Mouse (Mus musculus): ENCODE results near the gene Aldh1l2.
"Not testable (repeated sequence)": the region's sequence is repeated elsewhere in the genome, so short reads cannot be mapped to it uniquely, and the experiment has no call there.

Aldh1l2 gene

DNA sequence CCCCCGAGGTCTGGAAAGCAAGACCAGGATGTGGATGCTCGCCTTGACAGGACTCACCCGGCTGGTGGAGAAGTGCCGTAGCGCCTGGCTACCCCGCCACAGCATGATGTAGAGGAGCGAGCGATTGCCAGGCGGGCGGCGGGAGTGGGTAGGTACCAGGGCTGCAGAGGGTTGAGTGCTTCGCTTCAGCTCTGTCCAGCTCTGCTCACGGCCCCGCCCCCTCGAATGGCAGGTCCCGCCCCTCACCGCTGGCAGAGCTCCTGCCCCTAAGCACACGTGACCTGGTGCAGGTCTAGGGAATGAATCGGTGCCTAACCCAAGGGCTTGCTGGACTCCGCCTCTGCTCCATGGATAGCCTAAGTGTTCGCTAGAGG lies at the start of gene Aldh1l2:
Aldh1l2 (minus strand) TSS at position 231 of the 374 bp plus-strand sequence.
- DNase-seq, result peak; percentile 84 to 91

DNA sequence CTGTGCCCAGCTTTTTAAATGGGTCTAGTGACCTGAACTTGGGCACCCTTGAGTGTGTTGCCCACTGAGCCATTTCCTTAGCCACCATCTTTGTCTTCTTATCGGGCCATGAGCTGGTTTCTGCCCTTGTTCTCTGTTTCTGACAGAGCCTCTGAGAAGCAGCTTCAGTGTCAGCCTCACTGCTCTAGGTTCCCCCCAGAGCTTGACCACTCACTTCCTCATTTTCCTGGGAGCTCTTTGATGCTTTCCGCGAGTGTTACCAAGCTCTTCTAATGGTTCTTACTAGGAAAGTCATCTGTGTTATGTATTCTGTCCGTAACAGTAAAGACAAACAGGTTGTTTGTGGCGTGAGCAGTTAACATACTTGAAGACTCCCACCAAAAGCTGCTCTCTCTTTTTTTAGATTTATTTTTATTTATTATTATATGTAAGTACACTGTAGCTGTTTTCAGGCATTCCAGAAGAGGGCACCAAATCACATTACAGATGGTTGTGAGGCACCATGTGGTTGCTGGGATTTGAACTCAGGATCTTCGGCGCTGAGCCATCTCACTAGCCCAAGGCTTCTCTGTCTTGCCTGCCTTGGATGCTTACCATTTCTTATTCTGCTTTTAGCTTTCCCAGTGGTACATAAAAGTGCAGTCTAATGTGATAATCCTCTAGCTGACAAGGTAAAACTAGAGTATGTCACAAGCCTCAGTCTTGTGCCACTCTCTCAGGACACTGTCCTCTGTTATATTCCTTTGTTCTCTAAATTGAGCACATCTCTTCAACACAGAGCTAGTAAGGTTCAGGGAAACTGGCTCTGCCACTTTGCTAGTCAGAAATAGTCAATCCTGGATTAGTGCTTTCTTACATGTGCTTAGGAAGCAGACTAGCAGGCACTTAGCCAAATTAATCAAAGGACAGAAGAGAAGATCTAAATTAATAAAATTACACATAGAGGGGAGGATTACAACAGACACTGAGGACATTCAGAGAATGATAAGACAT lies 31.8 kb upstream of the Aldh1l2 start:
- DNase-seq, result no peak

DNA sequence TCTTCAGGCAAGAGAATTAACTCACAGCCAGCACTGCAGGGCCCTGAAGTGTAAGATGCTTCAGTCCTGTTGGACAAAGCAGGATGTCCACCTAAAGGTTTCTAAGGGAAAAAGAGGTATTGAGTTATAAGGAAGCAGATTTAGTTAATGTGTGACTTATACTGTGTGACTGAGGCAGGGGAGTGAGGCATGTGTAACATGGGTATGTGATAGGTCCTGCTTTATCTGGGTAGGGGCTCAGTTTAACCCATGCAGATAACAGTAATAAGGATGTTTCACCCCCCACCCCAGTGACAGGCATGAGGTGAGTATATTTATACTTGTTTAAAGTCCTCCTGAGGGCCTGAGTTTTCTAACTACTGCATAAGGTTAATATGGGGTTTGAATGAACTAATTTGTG lies 29.1 kb upstream of the Aldh1l2 start:
- no peak for DNase-seq

DNA sequence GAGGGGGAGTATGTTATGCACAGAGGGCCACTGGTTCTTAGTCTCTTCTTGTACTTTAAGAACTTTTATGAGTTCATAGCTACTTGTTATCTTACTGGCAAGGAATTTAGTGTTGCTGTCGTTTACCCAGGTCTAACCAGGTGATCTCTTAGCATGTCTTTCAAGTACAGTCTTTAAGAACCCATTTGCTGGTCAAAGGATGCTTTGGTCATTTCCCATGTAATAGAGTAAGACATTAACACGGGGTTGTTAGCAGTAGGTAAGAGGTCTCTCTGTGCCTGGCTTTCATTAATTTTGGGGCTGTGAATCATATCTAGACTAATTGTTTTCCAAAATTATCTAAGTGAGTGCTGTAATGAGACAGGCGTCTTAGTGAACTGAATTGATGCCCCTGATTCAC lies 11.4 kb upstream of the Aldh1l2 start:
- DNase-seq, result no peak

DNA sequence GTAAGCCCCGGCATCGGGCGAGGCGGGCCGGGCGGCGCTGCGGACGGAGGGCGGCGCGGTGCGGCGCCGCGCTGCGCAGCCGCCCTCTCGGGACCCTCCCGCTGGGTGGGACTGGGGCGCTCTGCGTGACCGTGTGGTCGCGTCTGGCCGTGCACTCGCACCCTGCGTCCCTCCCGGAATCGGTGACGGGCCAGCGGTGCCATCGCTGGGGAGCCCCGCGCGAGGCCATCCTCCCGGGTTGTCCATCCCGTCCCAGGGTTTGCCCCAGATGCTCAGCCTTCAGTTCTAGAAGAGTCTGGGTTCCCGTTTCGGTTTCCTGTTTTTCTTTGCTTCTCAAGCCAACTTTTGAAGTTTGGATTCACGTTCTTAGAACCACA lies 10.2 kb upstream of the Aldh1l2 start:
- no peak for DNase-seq

DNA sequence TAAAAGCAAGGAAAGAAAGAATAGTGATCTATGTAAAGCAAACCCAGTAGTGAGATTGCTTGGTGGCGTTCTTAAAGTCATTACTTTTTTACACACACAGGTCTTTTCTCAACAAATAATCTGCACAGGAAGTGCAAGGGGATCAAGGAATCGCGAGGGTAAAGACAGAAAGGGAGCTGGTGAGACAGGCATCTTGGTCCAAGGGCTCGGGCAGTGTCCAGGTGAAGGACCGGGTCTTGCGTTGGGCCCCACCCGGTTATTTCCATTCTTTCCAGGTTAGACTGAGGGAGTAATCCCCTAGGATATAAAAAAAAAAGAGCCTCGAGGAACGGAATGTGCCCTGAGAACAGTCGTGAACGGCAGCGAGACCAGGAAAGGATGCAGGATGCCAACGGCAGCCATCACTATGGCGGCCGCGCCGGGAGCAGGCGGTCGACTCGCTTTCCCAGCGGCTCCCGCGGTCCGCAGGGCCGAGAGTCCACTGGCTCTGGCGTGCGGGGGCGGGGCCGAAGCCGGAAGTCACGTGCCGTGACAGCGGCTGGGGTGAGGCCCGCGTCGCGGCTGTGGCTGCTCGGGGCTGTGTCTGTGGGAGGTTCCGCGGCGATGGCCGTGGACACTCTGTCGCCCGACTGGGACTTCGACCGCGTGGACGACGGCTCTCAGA lies 9.6 kb upstream of the Aldh1l2 start, which contains the start of gene Washc4:
Washc4 (plus strand) TSS at position 314 of the 664 bp plus-strand sequence.
- peak; percentile 97 to 98 for DNase-seq

DNA sequence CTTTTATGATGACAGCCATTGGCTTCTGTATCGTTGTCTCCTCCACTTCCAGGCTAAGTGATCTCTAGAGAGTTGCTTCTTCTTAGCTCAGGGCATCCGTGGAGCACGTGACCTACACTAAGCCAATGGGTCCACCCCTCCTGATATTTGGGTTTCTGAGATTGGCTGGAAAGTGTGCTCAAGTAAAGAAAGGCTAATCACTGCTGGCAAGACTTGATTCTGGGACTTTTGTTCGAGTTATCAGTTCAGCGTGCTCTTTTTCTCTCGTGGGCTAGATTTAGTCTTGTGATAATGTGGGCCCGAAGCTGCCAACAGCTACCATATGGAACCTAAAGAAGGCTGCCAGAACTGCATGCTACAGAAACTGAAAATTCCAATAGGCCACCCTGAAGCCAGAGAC lies 8.3 kb upstream of the Aldh1l2 start:
- DNase-seq, result no peak

DNA sequence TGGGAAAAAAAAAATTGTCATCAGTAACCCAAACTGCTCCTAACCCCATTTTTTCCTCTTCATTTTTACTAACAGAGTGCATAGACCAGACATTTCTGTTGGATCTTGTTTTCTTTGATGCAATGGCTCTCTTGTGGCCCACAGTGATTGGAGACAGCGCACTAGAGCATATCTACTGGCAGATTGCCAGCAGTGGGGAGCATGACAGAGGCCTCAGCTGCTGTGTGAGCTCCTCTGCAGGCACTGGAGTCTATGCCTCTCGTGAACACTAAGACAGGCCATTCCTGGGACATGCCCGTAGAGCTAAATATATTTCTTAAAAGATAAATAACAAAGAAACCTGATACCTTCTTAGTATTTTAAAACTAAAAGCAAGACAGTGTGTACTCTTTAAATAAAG lies 6.2 kb upstream of the Aldh1l2 start:
- peak; percentile 9 to 15 for DNase-seq

DNA sequence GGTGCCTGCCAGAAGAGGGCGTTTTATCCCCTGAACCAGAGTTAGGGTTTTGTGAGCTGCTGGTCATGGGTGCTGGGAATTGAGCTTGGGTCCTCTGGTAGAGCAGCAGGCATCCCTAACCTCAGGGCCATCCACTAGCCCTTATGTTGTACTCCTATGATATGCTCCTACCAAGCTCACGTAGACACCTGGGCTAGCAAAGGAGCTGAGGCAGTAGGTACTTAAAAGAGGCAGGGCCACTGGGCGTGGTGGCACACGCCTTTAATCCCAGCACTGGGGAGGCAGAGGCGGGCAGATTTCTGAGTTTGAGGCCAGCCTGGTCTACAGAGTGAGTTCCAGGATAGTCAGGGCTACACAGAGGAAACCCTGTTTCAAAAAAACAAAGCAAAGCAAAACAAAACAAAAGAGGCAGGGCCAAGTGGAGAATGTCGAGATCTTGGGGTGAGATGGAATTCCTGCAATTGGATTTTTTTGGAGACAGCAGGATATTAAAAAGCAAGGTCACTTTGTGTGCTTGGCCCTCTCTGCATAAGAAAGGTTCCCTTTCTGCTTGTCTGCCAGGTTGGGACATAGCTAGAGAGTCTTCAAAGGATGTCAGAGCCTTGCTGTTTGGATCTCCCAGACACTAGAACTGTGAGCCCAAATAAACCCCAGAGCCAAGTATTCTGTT lies 5.5 kb upstream of the Aldh1l2 start:
- DNase-seq, result no peak

DNA sequence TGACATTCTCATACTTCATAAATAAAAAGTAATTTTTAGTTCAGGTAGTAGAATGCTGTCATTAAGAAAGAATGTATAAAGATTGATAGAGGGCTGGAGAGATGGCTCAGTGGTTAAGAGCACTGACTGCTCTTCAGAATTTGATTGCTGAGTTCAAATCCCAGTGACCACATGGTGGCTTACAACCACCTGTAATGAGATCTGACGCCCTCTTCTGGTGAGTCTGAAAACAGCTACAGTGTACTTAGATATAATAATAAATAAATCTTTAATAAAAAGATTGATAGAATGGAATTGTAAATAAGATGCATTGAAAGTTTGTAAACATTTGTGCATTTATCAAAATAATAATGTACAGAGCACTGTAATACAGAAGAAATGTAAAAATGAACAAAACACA lies 2.5 kb upstream of the Aldh1l2 start:
- DNase-seq, result no peak

DNA sequence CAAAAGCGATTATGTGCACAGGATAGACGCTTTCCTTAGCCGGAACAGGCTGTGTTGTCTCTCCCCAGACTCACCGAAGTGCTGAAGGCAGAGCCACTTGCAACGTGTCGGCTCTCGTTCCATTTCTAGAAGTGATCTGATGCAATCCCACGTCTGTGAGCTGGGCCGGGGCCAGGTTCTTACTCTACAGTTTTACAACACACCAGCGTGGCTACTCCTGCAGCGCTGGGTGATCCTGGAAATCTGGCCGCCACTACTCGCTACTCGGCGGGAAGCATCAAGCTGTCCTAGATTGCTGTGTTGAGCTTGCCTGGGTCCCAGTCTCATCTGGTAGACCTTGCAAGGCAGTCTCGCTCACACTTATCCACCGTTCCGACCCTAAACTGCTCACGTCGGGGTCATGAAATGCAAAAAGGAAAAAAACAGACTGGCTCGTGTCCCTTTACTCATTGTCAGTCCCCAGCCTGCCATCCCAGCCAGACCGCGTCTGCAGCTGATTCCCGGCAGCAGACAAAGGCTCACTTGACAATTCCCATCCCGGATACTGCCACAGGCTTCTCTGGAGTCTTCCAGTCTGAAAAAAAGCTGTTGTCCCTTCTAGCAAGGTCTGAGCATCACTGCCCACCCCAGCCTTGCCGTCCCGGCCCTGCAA lies 556 bp downstream of the Aldh1l2 start:
- DNase-seq, result peak; percentile 38 to 45

DNA sequence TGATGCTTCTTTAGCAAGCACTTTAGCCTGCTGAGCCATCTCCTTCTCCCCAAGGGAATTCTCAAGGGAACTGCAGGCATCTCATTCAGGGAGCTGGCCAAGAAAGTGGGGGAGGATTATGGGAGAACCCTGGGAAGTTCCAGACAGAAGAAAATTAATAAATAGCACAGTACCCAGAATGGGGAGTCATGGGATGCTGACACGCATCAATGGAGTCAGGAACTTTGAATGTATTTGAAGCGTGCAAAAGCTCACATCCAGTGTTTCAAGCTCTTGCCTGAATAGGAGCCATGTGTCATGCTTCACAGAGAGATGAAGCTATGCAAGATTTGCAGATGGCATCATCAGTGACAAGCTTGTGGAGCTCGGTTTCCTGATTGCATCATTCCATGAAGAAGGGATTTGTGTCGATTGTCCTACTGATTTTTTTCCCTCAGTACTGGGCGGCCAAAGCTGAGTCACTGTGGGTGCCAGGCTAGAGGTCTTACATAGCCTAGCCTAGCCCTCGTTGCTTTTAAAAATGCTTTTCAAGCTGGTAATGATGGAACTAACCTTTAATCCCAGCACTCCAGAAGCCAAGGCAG lies 3.5 kb downstream of the Aldh1l2 start:
- DNase-seq, result no peak

DNA sequence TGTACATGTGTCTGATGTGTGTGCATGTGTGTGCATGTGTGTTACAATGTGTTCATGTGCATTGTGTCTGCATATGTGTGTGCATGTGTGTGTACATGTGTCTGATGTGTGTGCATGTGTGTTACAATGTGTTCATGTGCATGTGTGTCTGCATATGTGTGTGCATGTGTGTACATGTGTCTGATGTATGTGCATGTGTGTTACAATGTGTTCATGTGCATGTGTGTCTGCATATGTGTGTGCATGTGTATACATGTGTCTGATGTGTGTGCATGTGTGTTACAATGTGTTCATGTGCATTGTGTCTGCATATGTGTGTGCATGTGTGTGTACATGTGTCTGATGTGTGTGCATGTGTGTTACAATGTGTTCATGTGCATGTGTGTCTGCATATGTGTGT lies 9.7 kb downstream of the Aldh1l2 start:
- not testable (repeated sequence) for DNase-seq

DNA sequence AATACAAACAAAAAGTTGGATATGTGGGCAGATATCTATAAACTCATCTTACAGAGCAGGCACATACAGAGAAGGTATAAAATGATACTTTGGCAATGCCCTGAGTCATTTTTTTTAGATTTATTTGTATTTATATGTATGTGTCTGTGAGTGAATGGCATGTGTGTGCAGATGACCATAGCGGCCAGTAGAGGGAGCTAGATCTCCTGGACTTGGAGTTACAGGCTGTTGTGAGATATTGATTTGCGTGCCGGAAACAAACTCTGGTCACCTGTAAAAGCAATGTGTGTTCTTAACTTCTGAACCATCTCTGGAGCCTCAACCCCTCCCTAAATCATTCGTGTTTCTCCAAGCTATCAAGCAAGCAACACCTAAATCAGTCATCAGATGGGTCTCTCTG lies 12.9 kb downstream of the Aldh1l2 start:
- DNase-seq, result no peak

DNA sequence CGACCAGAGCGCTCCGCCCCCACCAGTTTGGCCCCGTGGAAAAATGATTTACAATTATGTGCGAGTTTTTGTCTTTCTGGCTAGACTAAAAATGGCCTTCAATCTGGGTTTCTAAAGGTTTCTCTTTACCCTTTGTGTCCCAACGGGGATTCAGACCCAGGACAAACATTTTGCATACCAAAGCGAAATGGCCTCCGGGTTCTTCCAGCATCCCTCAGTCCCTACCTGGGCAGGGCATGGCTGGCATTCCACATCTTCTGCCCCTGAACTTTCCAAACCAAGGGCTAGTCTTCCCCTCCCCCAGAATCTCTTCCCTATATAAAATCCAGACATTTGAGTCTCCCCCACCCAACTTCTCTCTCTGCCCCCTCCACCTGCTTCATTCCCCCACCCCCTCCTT lies 20.2 kb downstream of the Aldh1l2 start:
- no peak for DNase-seq

DNA sequence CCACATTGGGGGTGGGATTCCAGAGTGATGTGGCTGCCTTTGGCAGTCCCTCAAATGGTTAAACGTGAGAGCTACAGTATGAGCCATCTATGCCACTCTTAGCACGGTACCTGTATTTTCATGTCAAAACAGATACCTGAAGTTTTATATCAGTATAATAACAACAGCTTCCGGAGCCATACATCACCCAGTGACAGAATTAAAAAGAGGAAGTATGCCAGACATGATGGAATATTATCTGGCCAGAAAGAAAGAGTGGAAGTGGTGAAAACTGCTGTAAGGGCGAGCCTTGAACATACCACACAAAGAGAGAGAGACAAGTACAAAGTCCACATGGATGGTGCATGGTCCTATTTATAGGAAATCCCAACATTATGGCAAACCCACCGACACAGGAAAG lies 22.6 kb downstream of the Aldh1l2 start:
- DNase-seq, result no peak

DNA sequence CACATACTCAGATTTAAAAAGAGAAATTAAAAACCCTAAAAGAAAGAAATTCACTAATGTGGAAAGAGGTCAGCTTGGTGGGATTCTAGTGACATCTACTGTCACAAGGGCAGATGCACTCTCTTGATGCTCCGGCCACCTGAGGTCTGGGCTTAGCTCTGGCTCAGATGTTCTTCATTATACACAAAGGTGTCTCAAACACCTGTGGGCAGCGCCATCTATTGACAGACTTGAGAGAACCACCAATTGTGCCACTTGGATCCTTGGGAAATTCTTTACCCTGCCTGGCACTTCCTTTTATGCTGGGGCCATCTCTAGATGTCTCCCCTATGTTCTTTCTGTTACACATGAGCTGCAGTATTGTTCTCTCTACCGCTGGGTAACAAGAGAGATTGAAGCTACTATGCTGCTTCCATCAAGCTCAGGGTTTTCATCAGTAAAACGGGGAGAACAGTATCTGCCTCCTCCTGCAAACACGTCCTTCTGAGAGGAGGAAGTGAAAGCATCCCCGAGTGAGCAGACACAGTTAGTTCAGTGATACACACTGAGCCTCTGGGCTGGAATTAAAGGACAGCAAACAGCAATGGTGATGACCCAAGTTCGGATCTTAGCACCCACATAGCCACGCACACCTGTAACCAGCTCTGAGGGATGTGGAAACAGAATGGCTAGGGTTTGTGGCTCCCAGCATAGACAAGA lies 24.8 kb downstream of the Aldh1l2 start:
- peak; percentile 26 to 56 for DNase-seq

DNA sequence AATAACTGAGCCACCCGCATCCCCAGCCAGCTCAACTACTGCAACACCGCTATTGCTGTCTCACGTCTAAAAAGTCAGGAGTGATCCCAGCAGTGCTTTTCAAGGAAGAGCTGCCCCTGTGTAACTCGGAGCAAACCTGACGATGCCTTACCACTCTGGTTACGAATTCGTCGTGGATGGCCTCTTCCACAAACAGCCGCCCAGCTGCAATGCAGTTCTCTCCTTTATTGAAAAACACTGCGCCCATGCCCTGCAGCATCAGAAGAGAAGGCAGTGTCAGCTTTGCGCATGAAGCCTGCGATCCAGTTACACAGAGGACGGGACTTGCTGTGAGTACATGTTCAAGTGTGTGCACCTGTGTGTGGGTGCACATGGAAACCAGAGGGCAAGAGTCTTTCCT lies 36.6 kb downstream of the Aldh1l2 start:
- DNase-seq, result no peak

DNA sequence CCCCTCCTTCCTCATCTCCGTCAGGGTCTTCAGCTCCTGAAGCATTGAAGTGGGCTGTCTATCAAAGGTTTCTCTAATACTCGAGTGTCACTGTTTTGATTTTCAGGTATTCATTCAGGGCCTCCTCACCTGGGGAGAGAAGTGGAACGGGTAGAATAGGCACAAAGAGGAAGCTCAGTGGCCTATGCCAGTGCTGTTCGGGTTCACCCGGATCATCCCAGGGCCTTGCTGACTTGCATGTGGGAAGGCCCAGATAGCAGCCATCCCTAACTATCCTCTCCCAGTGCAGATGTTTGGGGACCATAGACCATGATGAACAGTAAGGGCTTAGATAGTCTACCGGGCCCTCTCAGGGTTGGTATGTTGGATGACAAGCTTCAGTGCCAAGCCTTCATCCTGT lies 43.4 kb downstream of the Aldh1l2 start:
- DNase-seq, result no peak

DNA sequence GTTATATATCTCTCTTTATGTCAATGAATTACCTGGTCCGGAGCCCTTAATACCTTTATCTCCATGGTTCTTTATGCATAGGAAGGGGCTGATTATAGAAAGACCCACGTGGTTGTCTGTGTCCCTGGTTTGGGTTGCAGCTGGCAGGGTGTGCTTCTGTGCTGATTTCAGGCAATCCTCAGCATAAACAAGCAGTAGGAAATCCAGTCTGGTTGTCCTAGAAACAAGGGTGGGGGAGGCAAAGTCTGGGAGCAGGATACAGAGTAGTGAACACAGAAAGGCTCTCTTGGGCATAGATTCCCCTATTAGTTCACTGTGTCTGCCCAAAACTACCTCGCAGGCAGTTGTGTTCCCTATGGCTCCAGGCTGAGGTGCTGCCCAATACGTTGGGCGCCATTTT lies 56.7 kb downstream of the Aldh1l2 start:
- DNase-seq, result no peak

DNA sequence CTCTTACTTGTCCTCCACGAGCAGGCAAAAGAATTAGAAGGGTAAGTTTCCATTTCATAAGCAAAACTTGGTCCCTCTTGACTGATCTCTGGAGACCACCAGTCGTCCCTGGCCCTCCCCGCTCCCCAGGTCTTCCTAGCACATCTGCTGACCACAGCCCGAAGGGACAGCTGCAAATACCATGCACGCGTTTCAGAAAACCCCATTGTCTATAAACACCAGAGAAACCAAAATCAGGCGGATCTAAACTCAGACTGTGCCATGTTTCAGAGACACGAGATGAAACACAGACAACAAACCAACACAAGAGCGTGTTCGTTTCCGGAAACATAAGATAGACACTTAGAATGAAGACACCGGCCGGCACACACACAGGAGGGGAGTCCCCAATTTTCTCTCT lies 58.7 kb downstream of the Aldh1l2 start:
- no peak for DNase-seq

DNA sequence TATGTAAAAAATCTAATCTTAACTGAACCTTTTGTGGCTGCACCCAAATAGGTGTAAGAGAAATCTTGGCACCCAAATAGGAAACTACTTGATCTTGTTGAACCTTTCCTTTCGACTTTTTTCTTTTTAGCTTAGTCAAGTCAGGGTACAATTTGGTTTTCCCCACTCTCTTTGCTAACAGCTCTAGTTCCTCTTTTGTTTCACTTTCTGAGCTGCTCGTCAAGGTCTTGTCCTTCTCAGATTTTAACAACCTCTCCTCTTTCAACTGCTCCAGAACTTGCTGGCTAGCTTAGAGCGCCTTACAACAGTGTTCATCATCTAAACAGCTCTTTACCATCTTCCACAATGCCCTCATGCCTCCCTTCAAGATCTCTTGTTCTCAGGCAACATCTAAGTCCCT lies 76.4 kb downstream of the Aldh1l2 start:
- DNase-seq, result no peak

All from kidney, postnatal 4 days (tissue).